Mouse (Mus musculus): ENCODE results near the gene Papss1. TPM values are rescaled to one million over a fixed set of nuclear protein-coding genes. Genes with fewer than 3 reads are reported as not detected.
"Not testable (repeated sequence)": the region's sequence is repeated elsewhere in the genome, so short reads cannot be mapped to it uniquely, and the experiment has no call there.

Papss1 gene
- polyA plus RNA-seq, 1 experiment from 2014 or later, result 72.5 TPM

DNA sequence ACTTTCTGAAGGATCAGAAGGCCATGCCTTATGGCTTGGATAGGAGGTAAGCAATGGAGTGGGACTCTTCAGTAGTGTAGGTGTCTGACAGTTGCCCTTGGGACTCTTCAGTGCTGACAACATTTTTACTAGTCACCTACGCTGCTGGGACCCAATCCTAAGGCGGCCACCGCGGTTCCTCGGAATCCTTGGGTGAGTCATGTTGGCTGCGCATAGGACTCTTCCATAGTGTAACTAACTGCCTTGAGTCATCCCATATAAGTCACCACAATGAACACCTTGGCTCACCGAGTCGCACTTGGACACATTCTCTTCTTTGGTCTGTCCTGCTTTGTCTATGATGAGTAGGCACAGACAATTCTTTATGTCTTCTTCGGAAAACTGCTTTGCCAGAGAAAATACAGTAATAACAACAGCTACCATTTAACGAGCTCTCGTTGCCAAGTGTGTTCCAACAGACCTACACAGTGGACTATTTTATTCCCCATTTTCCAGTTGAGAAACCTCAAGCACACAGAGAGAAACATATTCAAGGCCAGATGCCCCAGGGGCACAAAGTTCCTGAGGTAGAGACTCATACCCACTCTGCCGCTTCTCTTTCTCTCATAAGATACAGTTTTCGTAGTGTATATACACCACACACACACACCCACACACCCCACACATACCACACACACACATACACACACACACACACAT, 23.2 kb upstream of the Papss1 start:
- no peak overlapping the region for H3K27ac ChIP-seq (ENCODE audit: low read depth, low read length)
- no peak overlapping the region for H3K4me3 ChIP-seq (ENCODE audit: low read depth, low read length)
- no peaks in the 10 kb centered on the region for H3K9me3 ChIP-seq (ENCODE audit: control insufficient read depth, low read length)
- no peaks in the 10 kb centered on the region for H3K27me3 ChIP-seq (ENCODE audit: control insufficient read depth, insufficient read depth, low read length)
- no peaks in the 10 kb centered on the region for H3K36me3 ChIP-seq (ENCODE audit: control insufficient read depth, insufficient read depth, low read length)
- H3K4me2 ChIP-seq, result no peak overlapping the region
- no peak overlapping the region for H3K9ac ChIP-seq (ENCODE audit: low read length)
- H3K4me1 ChIP-seq (ENCODE audit: control insufficient read depth, insufficient read depth, low read length), result no peaks in the 10 kb centered on the region
- 94% methylated on average over 13 of the region's 13 CpGs for WGBS
- no peak for ATAC-seq (ENCODE audit: low FRiP score)
- peak; percentile 31 for DNase-seq (ENCODE audit: low spot score, missing footprints)

- not testable (repeated sequence) for H3K27me3 ChIP-seq (ENCODE audit: control insufficient read depth, insufficient read depth, low read length); H3K9ac ChIP-seq (ENCODE audit: low read length); H3K27ac ChIP-seq (ENCODE audit: low read depth, low read length); H3K36me3 ChIP-seq (ENCODE audit: control insufficient read depth, insufficient read depth, low read length); ATAC-seq (ENCODE audit: low FRiP score); H3K4me2 ChIP-seq; H3K4me1 ChIP-seq (ENCODE audit: control insufficient read depth, insufficient read depth, low read length); DNase-seq (ENCODE audit: low spot score, missing footprints); H3K9me3 ChIP-seq (ENCODE audit: control insufficient read depth, low read length); H3K4me3 ChIP-seq (ENCODE audit: low read depth, low read length)
- WGBS, result 97% methylated on average over 17 of the region's 17 CpGs
Observed at GRCm38 (mm10) chr3:131547562-131547961, 17.0 kb upstream of the Papss1 start.

DNA sequence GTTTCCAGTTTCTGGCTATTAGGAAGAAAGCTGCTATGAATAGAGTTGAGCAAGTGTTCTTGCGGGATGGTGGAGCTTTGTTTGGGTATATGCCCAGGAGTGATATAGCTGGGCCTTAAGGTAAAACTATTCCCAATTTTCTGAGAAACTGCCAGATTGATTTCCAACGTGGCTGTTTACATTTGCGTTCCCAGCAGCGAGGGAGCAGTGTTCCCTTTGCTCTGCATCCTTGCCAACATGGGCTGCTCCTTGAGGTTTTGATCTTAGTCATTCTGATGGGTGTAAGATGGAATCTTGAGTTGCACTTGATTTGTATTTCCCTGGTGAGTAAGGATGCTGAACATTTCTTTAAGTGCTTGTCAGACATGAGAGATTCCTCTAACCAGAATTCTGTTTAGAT, 14.5 kb upstream of the Papss1 start:
- Histone ChIP-seq H3K9ac (ENCODE audit: low read length) (no peak overlapping the region), H3K4me3 (ENCODE audit: low read depth, low read length) (no peak overlapping the region), H3K27me3 (ENCODE audit: control insufficient read depth, insufficient read depth, low read length) (no peaks in the 10 kb centered on the region), H3K36me3 (ENCODE audit: control insufficient read depth, insufficient read depth, low read length) (no peaks in the 10 kb centered on the region), H3K9me3 (ENCODE audit: control insufficient read depth, low read length) (no peaks in the 10 kb centered on the region), H3K4me1 (ENCODE audit: control insufficient read depth, insufficient read depth, low read length) (no peaks in the 10 kb centered on the region), H3K4me2 (no peak overlapping the region), H3K27ac (ENCODE audit: low read depth, low read length) (no peak overlapping the region)
- WGBS, result 81% methylated on average over 4 of the region's 4 CpGs
- ATAC-seq (ENCODE audit: low FRiP score) (no peak), DNase-seq (ENCODE audit: low spot score, missing footprints) (peak; percentile 56)

- DNase-seq (ENCODE audit: low spot score, missing footprints) (peak; percentile 95), ATAC-seq (ENCODE audit: low FRiP score) (peak; percentile 58; the same call in 1 of the 2 replicates)
- WGBS, result 44% methylated on average over 9 of the region's 9 CpGs
- Histone ChIP-seq H3K36me3 (ENCODE audit: control insufficient read depth, insufficient read depth, low read length) (no peaks in the 10 kb centered on the region), H3K9me3 (ENCODE audit: control insufficient read depth, low read length) (no peaks in the 10 kb centered on the region), H3K27me3 (ENCODE audit: control insufficient read depth, insufficient read depth, low read length) (no peaks in the 10 kb centered on the region), H3K4me3 (ENCODE audit: low read depth, low read length) (no peak overlapping the region), H3K4me1 (ENCODE audit: control insufficient read depth, insufficient read depth, low read length) (no peaks in the 10 kb centered on the region), H3K9ac (ENCODE audit: low read length) (no peak overlapping the region), H3K27ac (ENCODE audit: low read depth, low read length) (no peak overlapping the region), H3K4me2 (no peak overlapping the region)
Observed at GRCm38 (mm10) chr3:131552349-131553254, 12.0 kb upstream of the Papss1 start.

- Histone ChIP-seq H3K36me3 (ENCODE audit: control insufficient read depth, insufficient read depth, low read length) (no peaks in the 10 kb centered on the region), H3K4me2 (no peak overlapping the region), H3K4me3 (ENCODE audit: low read depth, low read length) (no peak overlapping the region), H3K27me3 (ENCODE audit: control insufficient read depth, insufficient read depth, low read length) (no peaks in the 10 kb centered on the region), H3K9me3 (ENCODE audit: control insufficient read depth, low read length) (no peaks in the 10 kb centered on the region), H3K4me1 (ENCODE audit: control insufficient read depth, insufficient read depth, low read length) (no peaks in the 10 kb centered on the region), H3K9ac (ENCODE audit: low read length) (no peak overlapping the region), H3K27ac (ENCODE audit: low read depth, low read length) (no peak overlapping the region)
- DNase-seq (ENCODE audit: low spot score, missing footprints), result no peak
- ATAC-seq (ENCODE audit: low FRiP score), result no peak
Observed at GRCm38 (mm10) chr3:131555771-131556170, 8.8 kb upstream of the Papss1 start.

GRCm38 (mm10) chr3:131561591-131561990, 3.0 kb upstream of the Papss1 start:
- Histone ChIP-seq H3K9me3 (ENCODE audit: control insufficient read depth, low read length) (no peaks in the 10 kb centered on the region), H3K36me3 (ENCODE audit: control insufficient read depth, insufficient read depth, low read length) (no peaks in the 10 kb centered on the region), H3K27ac (ENCODE audit: low read depth, low read length) (no peak overlapping the region), H3K4me2 (no peak overlapping the region), H3K4me3 (ENCODE audit: low read depth, low read length) (no peak overlapping the region), H3K4me1 (ENCODE audit: control insufficient read depth, insufficient read depth, low read length) (peaks cover 6% of the 10 kb centered on the region; the same call in 1 of the 2 replicates), H3K27me3 (ENCODE audit: control insufficient read depth, insufficient read depth, low read length) (no peaks in the 10 kb centered on the region), H3K9ac (ENCODE audit: low read length) (no peak overlapping the region)
- no peak for DNase-seq (ENCODE audit: low spot score, missing footprints)
- no peak for ATAC-seq (ENCODE audit: low FRiP score)

DNA sequence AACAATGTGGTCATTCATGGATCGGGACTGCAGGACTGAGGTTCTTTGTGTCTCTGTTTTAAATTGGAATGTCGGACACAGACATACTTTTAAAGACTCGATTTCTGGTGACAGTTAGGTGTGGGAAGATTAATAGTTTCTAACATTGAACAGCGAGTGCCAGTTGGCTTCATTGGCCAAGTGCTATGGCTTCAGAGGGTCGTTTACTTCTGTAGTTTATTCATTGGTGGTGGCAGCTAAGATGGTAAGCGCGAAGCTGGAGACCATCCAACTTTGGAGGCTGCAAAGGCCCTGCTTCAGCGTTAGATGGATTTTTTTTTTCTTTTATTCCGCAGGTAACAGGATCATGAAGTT, 666 bp downstream of the Papss1 start:
- DNase-seq (ENCODE audit: low spot score, missing footprints), result no peak
- no peak overlapping the region; the same call in 1 of the 2 replicates for H3K27ac ChIP-seq (ENCODE audit: low read depth, low read length)

DNA sequence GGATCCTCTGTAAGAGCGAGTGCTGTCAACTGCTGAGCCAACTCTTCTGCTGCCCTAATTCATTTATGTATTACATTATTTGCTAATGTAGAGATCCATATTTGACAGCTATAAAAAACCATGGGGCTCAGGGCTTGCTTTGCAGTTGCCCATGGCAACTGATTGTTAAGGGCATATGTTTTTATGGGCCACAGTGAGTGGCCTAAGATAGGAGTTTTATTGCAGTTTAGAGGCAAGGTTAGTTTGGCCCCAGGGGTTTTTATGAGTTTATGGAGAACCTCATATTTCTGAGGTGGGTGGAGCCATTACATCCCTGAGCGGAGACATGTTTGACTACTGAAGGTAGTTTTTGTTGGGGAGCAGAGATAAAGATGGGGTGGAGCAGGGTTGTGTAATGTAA, 1.7 kb downstream of the Papss1 start:
- WGBS, result 88% methylated on average over 2 of the region's 2 CpGs
- H3K9me3 ChIP-seq (ENCODE audit: control insufficient read depth, low read length), result no peaks in the 10 kb centered on the region
- H3K4me1 ChIP-seq (ENCODE audit: control insufficient read depth, insufficient read depth, low read length), result peaks cover 6% of the 10 kb centered on the region; the same call in 1 of the 2 replicates
- H3K9ac ChIP-seq (ENCODE audit: low read length), result no peak overlapping the region
- DNase-seq (ENCODE audit: low spot score, missing footprints) (no peak), ATAC-seq (ENCODE audit: low FRiP score) (no peak)
- peak overlapping the region; percentile 41; the same call in 1 of the 2 replicates for H3K4me2 ChIP-seq
- H3K36me3 ChIP-seq (ENCODE audit: control insufficient read depth, insufficient read depth, low read length), result no peaks in the 10 kb centered on the region
- H3K27ac ChIP-seq (ENCODE audit: low read depth, low read length), result no peak overlapping the region
- H3K27me3 ChIP-seq (ENCODE audit: control insufficient read depth, insufficient read depth, low read length), result no peaks in the 10 kb centered on the region
- H3K4me3 ChIP-seq (ENCODE audit: low read depth, low read length), result no peak overlapping the region

More for the DNA sequence above, 666 bp downstream of the Papss1 start:
- ATAC-seq (ENCODE audit: low FRiP score), result no peak
- Histone ChIP-seq H3K9me3 (ENCODE audit: control insufficient read depth, low read length) (no peaks in the 10 kb centered on the region), H3K4me3 (ENCODE audit: low read depth, low read length) (peak overlapping the region; percentile 71), H3K4me1 (ENCODE audit: control insufficient read depth, insufficient read depth, low read length) (peaks cover 6% of the 10 kb centered on the region; the same call in 1 of the 2 replicates), H3K4me2 (peak overlapping the region; percentile 41), H3K36me3 (ENCODE audit: control insufficient read depth, insufficient read depth, low read length) (no peaks in the 10 kb centered on the region), H3K27me3 (ENCODE audit: control insufficient read depth, insufficient read depth, low read length) (no peaks in the 10 kb centered on the region), H3K9ac (ENCODE audit: low read length) (peak overlapping the region; percentile 86)
- WGBS, result 6% methylated on average over 9 of the region's 9 CpGs

DNA sequence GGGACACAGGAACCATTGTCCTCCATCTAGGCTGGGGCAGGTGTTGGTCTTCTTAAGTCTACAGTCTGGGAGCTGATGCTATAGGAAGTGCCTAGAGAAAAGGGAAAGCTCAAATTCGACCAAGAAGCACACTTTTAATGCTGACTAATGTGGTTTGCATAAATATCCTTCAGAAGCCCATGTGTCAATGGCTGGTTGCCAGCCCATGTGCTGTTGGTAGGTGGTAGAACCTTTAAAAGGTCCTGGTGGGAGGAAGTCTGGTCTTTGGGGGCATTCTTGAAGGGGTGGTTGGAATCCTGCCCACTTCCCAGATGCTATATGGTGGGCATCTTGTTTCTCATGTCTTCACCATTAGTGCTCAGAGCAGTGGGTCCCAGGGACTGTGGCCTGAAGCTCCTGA, 5.9 kb downstream of the Papss1 start:
- WGBS, result 75% methylated on average over 1 of the region's 1 CpGs
- Histone ChIP-seq H3K4me1 (ENCODE audit: control insufficient read depth, insufficient read depth, low read length) (peaks cover 6% of the 10 kb centered on the region; the same call in 1 of the 2 replicates), H3K9ac (ENCODE audit: low read length) (no peak overlapping the region), H3K4me3 (ENCODE audit: low read depth, low read length) (no peak overlapping the region), H3K27me3 (ENCODE audit: control insufficient read depth, insufficient read depth, low read length) (no peaks in the 10 kb centered on the region), H3K9me3 (ENCODE audit: control insufficient read depth, low read length) (no peaks in the 10 kb centered on the region), H3K36me3 (ENCODE audit: control insufficient read depth, insufficient read depth, low read length) (no peaks in the 10 kb centered on the region), H3K27ac (ENCODE audit: low read depth, low read length) (no peak overlapping the region), H3K4me2 (no peak overlapping the region)
- DNase-seq (ENCODE audit: low spot score, missing footprints), result no peak
- no peak for ATAC-seq (ENCODE audit: low FRiP score)

All from midbrain, embryonic 11.5 days (tissue).